Mouse (Mus musculus): ENCODE measurements around the gene Copz2.
"Not testable (repeated sequence)": the region's sequence is repeated elsewhere in the genome, so short reads cannot be mapped to it uniquely, and the experiment has no call there.

Gene Copz2

GRCm38 (mm10) chr11:96829403-96829812 is 20.3 kb upstream of the Copz2 start:
- DNase-seq = no peak

DNA sequence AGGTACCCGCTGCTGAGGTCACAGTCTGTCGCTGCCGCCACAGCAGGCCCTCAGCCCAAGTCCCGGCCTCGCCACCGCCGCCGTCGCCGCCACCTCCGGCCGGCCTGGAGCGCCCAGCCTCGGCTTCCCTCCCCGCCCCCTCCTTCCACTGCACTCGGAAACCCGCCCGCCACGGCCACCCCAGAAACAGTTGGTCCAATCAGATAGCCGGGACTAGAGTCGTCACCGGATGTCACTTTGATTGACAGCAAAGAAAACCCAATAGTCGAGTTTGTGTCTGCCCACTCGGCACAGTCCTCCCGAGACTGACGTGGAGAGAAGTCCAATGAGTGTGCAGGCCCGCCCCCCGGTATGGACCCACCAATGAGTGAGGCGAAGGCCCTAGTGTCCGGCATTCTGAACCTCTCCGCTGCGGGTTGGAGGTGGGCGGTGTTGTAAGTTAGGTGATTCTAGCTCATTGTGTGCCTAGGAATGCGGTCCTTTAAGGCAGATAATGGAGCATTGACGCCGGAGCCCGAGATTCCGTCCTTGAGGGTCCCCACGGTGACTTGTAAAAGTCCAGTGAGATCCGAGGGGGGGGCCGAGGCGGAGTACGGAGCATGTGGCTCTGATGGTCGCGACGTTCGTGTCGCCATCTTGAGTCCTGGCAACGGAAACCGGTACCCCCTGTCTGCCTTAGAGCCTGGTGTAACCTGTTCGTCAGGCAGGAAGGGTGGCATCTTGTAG is 19.7 kb upstream of the Copz2 start, which contains the start of gene Nfe2l1:
Gene Nfe2l1 (minus strand): TSS at position 156 of the 726 bp plus-strand sequence.
- peak; percentile 100 for DNase-seq

DNA sequence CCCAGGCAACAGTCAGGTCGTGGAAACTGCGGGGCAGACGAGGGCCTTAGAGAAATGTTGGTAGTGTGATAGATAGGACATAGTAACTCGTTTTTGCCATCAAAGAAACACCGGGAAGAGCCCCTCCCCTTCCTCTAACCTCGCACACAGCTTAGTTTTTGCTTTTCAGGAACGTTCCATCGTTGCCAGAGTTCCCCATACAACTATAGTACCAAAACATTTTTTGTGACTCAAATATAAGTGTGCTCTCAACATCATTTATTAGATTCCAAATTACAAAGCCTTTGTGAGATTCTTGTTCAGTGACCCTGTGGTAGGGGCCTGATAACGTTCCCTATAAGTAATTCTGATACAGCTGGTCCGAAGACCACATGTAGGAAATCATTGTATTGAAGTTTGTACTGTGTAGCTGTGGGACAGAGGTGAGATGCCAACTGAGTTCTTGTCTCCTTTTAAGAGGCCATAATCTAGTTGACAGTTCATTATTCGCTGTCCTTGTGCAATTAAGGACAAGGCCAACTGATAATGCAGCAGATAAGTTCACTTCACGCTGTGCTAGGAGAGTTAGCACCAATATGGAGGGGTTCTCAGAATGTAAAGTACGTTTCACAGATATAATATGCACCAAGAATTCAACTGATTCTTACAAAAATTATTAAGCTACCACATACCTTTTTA is 19.0 kb upstream of the Copz2 start:
- DNase-seq = no peak

- DNase-seq = peak; percentile 50
These were observed 18.2 kb upstream of the Copz2 start for GRCm38 (mm10) chr11:96831516-96831915.

DNA sequence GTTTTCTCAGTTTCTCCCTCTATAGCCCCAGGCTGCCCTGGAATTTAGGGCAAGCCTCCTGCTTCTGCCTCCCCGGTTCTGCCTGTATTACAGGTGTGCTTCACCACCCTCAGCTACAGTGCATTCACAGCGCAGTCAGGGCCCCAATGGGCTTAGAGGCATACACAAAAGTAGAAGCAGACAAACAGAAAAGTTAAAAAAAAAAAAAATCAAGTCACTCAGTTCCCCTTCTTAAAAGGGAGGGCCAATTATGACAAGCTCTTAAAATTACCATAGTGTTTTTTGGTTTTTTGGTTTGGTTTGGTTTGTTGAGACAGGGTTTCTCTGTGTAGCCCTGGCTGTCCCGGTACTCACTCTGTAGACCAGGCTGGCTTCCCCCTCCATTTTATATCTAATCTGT is 17.1 kb upstream of the Copz2 start:
- no peak for DNase-seq

- peak; percentile 31 for DNase-seq
These were observed 16.7 kb upstream of the Copz2 start for GRCm38 (mm10) chr11:96832973-96833372.

DNA sequence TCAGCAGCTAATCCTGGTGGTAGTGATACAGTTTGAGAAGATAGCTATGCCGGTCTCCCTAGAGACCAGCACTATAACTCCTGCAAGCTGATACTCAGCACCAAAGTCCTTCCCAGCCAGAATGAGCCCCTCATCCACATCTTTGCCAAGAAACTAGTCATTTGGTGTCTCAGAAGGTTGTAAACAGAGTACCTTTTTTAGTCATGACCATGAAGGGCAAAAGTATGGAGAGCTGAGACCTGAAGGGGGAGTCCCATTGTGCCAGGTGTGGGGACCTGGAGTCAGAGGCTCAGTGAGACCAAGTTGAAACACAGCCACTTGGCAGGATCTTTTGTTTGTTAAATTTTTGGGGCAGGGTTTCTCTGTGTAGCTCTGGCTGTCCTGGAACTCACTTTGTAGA is 15.5 kb upstream of the Copz2 start:
- DNase-seq = no peak

GRCm38 (mm10) chr11:96837298-96837697 is 12.4 kb upstream of the Copz2 start:
- DNase-seq = no peak

GRCm38 (mm10) chr11:96838341-96838740 is 11.3 kb upstream of the Copz2 start:
- DNase-seq = no peak

GRCm38 (mm10) chr11:96839428-96839827 is 10.2 kb upstream of the Copz2 start:
- no peak for DNase-seq

GRCm38 (mm10) chr11:96839877-96840276 is 9.8 kb upstream of the Copz2 start:
- no peak for DNase-seq

GRCm38 (mm10) chr11:96840290-96840689 is 9.4 kb upstream of the Copz2 start:
- no peak for DNase-seq

- DNase-seq = no peak
These were observed 6.0 kb upstream of the Copz2 start for GRCm38 (mm10) chr11:96843627-96844026.

- no peak for DNase-seq
These were observed 2.4 kb upstream of the Copz2 start for GRCm38 (mm10) chr11:96847240-96847639.

GRCm38 (mm10) chr11:96848694-96849093 is 976 bp upstream of the Copz2 start:
- DNase-seq = no peak

DNA sequence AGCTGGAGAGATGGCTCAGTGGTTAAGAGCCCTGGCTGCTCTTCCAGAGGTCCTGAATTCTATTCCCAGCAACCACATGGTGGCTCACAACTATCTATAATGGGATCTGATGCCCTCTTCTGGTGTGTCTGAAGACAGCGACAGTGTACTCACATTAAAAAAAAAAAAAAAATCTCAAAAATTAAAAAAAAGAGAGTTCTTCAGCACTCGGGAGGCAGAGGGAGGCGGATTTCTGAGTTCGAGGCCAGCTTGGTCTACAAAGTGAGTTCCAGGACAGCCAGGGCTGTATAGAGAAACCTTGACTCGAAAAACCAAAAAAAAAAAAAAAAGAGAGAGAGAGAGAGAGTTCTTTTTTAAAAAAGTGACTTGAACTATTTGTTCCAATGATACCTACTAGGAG is 525 bp upstream of the Copz2 start:
- not testable (repeated sequence) for DNase-seq

GRCm38 (mm10) chr11:96857446-96857845 is 7.8 kb downstream of the Copz2 start:
- no peak for DNase-seq

- DNase-seq = no peak
These were observed 10.0 kb downstream of the Copz2 start for GRCm38 (mm10) chr11:96859635-96860034.

DNA sequence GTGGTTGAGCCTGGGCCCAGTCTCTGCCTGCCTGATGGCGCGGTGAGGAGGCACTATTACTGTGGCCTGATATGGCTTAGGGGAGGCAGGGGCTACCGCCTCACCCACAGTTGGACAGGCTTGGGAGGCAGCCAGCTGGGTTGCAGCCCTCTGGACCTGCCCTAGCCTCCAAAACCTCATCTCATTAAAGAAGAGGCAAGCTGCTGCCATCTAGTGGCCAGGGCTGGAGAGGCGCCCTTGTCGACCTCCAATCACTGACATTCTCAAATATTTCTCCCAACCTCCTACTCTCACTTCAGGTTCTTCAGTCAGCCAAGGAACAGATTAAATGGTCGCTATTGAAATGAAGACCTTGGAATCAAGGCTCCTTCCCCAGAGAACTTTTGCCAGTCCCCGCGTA is 10.9 kb downstream of the Copz2 start:
- DNase-seq = peak; percentile 88

DNA sequence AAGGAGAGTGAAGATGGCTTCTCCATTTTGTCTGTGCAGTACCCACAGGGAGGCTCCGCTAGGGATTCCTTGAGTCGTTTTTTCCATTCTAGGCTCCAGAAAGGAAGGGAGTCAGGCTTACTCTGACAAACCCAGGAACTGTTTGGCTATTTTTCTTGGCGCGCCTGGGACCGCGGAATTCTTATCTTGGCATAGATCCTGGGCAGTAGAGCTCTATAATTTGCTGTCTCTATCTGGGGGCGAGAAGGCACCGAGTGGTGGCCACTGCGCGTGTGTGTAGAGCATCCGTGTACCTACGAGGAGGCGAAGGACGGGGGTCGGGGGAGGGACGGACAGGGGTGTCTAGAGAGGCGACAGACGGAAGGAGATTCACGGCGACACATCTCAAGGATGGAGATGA is 11.8 kb downstream of the Copz2 start:
- no peak for DNase-seq

- DNase-seq = peak; percentile 96
These were observed 12.2 kb downstream of the Copz2 start for GRCm38 (mm10) chr11:96861878-96862289.

DNA sequence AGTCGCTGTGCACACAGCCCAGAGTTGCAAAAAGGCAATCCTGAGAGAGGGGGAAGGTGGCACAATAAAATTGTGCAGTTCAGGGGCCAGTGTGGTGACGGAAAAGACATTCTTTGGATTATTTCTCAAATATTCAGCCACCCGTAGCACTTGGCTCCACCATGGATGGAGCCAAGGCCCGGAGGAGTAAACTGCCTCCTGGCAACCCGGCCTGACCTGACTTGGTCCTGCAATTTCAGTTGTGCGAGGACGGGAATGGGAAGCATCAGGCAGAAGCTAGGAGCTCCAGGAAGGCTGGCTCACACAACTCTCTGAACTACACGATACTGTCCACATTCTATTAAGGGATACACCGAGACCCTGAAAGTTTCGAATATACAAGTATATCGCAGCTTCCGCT is 12.9 kb downstream of the Copz2 start:
- DNase-seq = no peak

DNA sequence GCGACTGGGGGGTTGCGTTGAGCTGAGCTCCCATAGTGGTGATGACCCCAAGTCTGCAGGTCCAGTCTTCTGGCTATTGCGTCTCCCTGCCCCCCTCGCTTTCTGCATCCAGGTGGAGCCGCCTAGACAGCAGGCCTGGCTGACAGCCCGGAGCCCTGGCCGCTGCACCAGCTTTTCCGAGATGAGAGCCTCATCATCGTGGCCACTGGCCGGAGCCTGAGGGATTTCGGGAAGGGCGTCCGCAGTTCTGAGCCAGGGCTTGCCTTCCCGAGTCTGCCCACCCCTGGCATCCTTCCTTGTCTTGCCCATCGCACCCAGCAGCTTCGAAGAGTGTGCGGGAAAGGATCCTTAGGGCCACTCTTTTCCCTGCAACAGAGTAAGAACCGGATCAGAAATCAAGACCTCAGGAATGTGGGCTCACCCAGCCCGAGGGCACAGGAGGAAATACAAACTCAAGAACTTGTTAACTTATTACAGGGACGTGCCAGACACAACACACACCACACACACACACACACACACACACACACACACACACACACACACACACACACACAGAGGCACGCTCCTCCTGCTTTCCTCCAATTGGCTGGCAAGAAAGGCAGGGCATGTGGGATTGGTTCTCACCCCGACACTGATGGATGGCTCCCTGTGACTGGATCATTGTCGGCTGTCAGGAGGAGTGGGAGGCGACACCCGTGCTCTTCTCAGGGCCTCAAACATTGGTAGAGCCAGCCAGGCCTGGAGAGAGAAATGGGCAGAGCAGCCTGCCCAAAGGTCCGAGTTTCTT is 13.7 kb downstream of the Copz2 start:
- DNase-seq = peak; percentile 57

- DNase-seq = peak; percentile 79
These were observed 17.5 kb downstream of the Copz2 start for GRCm38 (mm10) chr11:96867149-96867548.

Measured in cerebellum, adult 9-10 months (tissue).